Mouse (Mus musculus): ENCODE measurements at regions not wholly inside any gene's neighbourhood (a gene's known extent, or its start where the extent isn't known, plus 50 kb on each side); places are given as distances from the start of the nearest gene placed in this dataset.

DNA sequence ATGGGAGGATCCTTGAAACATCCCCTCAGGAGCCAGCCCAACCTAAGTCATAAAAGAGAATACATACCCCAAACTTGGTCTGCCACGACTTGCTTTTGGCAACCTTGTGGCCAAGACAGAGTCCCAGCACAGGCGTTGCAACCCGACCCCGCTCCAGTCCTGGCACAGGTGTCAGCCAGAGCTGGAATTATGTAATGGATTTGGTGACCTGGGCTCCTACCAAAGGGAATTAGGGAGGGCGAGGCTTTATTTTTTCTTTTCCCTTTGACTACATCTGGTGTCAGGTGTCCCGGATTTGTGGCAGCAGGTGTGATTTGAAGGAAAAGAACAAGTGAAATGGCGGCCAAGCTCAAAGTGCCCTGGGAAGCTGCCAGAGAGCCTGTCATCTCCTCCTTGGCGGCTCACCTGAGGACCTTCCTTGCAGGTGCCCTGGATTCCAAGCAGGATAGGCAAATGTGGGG lies 212.9 kb downstream of the Mef2c start:
- peak; percentile 63 to 71 for DNase-seq (ENCODE audit: low spot score in 2 of 2)

DNA sequence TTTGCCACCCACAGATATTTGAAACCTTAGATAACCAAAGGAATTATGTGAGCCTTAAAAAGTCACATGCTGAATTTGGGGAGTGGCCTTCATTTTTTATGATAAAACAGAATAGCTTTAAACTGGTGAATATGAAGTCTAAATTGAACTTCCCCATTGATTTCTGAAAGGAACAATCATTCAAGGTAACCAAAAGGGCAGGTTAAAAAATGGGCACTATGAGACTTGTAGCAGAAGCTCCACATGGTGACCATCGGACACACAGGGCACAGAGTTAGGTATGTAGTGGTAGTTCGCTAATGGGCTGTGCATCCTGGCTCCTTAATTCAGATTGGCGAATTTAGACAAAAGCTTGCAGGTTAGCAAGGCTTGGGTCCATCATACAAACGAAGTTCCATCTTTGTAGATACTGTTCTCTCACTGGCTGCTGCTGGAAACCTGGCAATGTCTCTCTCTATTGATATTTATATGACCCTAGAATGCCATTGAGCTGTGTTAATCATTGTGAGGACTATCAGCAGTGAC lies 213.9 kb downstream of the Mef2c start:
- no peak for DNase-seq (ENCODE audit: low spot score in 2 of 2)

DNA sequence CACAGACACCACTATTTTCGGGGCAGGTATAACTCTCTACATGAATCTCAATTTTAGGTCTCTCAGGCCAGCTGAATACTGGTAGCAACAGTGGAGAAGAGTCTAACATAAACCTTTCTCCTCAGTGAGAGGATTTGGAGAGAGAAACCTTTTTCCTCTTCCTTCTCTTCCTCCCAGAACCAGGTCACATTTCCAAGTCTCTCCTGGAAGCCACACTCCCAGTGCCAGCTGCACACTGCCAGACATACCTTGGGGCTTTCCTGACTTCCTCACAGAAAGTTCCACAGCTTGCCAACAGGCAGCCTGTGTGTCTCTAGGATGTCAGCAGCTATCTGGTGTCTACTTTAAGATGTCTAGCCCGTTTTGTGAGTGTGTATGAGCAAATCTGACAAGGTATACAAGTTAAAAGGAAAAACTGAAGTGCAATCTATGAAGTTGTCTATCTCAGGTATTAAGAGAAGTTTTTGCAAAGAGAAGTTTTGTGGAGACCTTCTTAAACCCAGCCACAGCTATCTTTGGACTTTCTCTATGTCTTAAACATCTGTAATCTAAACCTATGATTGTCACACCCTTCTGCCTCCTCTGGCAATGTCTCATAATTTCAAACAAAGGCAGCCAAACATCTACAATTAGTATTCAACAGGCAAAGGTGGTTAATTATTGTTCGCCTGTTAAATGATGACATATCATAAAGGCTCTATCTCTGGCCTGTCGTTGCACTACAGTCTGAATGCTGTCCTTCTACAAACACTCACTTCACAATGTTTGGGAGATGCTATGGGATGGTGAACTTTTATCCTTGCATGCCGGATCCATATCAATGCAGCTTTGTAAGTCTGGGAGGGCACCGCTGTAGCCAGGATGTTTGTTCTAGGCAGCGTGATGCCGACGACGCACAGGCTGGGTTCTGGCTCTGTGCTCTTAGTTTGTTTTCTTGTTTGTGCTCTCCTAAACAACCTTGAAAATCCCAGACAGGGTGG lies 214.9 kb downstream of the Mef2c start:
- DNase-seq (ENCODE audit: low spot score in 2 of 2) = peak; percentile 42 to 63

DNA sequence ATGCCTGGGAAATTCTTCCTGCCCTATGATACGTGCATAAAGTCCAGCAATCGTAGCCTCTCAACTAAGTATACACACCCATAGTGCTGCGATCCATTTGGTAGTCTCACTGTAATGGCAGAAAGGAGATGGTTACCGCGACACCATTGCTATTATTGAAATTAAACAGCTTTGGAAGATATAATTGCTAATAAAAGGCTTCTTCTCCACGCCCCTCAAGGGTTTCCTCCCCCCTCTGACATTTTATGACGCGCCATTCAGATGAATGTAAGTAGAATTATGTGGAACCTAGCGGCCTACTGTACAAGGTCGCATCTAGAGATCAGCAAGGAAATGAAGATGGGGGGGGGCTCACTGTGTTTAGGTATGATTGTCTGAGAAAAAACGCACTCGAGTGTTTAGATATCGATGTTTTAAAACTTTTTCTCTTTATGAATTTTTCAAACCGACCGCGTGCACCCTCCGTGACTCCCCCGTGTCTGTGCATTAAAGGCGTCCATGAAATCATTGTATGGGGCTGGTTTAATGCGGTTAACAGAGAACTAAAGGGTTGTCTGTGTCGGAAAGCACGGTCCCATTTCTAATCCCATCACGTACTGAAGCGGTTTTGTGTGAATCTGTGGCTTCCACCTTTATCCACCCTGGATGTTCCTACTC lies 215.9 kb downstream of the Mef2c start:
- DNase-seq (ENCODE audit: low spot score in 2 of 2) = peak in 1 of 2 experiments; percentile 54

DNA sequence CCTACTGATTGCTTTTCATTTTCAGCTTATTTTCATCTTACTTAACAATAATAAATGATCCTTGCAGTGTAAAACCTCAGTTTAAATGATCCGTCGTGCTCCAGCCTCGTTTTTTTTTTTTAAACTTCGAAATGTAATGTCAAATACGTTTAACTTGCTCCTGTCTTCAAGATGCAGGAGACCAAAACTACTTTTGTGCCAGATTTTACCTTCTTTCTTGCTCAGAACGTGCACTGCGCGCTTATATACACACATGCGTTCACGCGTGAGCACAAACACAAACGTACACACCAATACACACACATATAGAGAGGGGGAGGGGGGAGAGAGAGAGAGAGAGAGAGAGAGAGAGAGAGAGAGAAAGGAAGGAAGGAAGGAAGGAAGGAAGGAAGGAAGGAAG lies 216.5 kb downstream of the Mef2c start:
- DNase-seq (ENCODE audit: low spot score in 2 of 2) = peak in 1 of 2 experiments; percentile 34

DNA sequence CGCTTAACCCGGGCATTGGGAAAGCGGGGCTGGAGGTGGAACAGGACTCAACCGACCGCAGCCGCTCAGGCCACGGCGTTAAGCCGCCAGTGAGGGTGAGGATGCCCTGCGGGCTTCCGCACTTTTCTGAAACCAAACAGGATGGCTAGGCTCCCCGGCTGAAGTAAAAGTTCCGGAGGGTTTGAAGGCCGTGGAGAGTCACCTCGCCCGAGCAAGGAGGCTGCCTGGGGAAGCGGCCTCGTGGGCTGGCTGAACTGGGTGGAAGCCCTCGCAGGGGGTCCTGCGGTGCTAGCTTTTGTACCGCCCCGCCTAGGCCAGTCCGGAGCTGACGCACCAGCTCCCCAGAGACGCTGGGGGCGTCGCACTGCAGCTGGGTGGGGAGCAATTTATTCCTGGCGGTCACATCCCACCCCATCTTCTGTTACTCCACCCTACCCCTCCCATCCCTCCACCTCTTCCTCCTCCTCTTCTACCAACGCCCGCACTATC lies 217.1 kb downstream of the Mef2c start:
- peak; percentile 92 to 94 for DNase-seq (ENCODE audit: low spot score in 2 of 2)

DNA sequence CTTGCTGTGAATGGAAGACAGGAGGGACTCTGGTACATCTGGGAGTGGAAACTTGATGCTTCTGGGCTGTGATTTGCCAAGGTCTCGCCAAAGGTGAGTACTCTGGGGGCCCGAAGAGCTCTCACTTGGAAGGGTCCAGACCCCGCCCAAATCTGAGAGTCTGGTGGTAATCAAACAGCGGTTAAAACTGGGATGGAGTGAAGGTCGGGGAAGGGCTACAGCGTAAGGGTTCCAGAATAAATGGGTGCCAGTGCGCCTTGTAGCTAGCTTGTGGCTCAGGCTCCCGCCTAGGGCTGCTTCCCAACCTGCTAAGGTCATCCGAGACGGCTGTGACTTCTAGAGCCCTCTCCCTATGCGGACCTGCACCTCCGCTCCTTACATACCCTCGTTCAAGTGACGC lies 217.7 kb downstream of the Mef2c start:
- peak; percentile 45 to 67 for DNase-seq (ENCODE audit: low spot score in 2 of 2)

DNA sequence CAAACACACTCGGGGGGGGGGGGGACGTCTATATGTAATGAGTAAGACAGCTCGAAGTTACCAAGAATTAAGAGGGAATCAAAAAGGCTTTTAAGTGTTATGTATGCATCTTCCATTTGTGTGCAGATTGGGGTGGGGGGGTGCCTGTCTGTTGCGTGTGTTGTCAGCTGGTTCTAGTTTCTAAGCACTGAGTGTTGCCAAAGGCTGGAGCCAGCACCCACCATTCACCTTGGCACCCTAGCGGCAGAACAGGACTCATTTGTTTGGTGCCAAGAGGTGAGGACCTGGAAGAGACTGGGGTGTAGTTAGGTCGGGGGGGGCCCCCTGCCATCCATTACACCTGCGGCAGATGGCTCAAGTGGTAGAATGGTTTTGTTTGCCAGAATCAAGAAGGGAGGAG lies 218.4 kb downstream of the Mef2c start:
- peak; percentile 70 to 83 for DNase-seq (ENCODE audit: low spot score in 2 of 2)

DNA sequence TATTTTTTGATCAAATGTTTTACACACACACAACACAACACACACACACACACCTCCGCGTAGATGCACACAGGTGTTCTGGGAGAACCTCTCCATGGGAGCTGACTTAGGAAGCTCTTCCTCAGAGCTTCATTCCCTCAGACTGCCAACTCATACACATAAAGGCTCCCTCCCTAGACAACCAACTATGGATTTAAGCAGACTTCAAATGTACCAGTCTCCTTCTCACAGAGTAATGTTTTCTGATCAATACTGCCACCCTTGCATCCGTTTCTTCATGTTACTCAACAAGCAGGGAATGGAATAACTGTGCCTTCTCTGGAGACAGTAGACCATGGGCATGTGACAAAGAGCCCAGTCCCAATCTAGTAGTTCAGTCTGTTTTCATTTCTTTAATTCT lies 219.0 kb downstream of the Mef2c start:
- DNase-seq (ENCODE audit: low spot score in 2 of 2) = peak in 1 of 2 experiments; percentile 46

DNA sequence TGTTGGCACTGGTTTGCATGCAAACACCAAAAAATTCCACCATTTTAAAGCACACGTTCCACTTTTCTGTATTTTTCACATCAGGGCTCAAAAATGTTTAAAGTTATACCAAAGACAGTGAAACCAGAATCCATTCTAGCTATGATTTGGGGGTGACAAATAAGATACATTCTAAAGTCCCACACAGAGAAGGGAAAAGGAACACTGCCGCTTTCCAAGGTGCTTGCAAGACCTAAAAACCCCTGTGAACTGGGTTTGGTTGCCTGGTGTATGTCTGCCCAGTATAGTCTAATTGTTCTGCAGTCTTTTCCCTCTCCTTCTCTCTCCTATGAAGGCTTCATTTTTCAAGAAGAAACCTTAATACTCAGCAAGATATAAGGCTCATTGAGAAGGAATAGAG lies 219.6 kb downstream of the Mef2c start:
- DNase-seq (ENCODE audit: low spot score in 2 of 2) = no peak

DNA sequence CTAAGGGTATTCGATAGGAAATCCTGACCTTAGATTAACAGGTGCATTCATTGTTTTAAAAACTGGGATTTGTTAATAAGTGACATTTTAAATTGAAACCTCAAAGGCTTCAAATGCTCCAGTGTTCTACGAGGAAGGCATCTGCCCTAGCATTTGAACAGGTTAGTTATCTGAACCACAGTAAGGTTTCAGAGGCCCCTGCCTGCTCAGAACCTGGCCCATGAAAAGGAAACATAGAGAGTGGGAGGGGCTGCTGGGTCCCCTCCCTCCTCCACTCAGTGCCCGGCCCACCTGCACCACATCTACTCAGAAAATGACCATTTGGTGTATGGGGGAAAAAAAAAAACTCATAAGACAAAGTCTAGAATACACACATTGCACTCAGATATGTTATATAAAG lies 220.4 kb downstream of the Mef2c start:
- peak; percentile 45 to 61 for DNase-seq (ENCODE audit: low spot score in 2 of 2)

DNA sequence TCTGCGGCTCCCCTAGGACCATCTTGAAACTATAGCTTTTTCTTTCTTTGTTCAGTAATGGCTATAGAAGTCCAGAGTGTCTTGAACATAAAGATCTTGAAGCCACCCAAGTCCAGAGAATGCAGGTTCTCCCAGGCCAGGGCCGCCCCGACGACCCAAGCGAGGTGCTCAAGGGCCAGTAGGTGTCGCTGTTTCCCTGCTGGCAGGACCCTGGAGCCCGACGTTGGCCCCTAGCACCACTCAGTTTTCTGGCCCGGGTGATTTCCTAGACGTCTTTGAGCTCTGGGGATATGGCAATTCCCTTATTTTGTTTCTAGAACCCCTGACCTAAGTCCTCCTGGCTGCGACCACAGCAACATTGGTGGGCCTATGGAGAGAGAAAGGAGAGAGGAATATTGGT lies 221.2 kb downstream of the Mef2c start:
- peak; percentile 88 to 90 for DNase-seq (ENCODE audit: low spot score in 2 of 2)

DNA sequence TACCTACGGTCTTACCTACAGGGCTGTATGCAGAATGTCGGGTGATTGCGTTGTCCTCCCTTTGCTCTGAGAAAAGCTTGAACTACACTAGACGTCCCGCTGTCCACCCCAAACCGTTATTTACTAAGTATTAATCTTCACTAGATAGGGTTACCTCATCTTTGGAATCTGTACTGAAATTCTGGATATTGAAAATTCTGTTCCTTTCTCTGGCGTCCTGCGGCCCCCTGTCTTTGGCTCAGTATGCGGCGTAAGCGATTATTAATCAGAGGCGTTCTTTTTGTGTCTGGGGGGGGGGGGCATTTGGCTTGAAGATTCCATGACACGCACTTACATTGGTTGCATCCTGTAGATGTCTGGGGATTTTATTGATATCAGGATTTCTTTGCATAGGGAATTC lies 222.0 kb downstream of the Mef2c start:
- DNase-seq (ENCODE audit: low spot score in 2 of 2) = peak in 1 of 2 experiments; percentile 35

DNA sequence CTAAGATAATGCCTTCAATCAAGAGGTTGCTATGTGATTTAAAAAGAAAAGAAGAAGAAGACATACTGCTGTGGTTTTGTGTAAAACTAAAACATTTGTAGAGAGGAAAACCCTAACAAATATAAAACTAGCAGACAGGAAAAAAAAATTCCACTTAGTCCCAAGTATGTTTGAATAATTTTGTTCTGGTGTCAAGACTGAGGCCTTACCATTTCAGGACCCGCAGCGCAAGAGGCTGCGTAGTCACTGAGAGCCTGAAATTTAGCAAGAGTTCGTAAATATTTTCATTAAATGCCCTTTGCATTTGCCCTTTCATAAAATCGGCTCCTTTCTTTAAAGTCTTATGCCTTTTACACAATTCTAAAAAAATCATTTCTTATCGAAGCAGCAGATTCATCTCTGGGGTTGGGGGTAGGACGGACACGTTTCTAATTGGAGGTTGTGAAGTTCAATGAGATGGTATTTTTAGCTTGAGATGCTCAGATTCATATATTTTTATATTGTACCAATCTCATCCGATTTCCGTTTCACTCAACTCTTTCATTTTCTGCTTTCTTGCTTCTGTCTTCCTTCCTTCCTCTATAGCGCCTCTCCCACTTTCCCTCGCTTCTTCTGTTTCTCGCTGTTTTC lies 222.6 kb downstream of the Mef2c start:
- DNase-seq (ENCODE audit: low spot score in 2 of 2) = no peak

DNA sequence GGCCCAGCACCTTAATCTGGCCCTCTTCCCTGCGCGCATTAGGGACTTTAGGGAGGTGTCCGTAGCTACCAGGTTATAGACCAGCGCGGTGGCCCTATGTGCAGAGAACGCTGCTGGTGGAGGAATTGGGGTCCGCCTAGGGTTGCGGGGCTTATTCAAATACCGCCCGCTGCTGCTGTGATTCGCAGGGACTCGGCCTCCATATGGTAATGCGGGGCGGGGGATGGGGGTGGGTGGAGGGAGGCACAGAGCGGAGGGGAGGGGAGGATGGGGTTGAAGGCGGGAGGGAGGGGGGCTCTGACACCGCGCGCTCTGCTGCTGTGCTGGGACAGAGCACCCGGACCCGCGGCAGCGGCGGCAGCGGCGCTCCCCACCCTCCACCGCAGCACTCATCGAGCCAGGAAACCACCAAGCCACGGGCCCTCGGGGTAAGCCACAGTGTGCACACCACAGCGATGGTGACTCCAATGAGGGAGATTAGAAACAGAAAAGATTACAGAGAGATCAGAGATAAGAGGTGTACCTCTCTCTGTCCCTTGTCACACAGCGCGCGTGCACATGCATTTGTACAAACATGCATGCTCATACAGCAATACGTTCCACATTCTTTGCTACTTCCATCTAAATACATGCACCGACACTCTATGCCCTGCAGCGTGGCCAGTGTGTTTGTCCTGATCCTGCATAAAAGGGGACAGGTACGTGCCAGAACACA lies 223.4 kb downstream of the Mef2c start:
- DNase-seq (ENCODE audit: low spot score in 2 of 2) = peak; percentile 82 to 85

DNA sequence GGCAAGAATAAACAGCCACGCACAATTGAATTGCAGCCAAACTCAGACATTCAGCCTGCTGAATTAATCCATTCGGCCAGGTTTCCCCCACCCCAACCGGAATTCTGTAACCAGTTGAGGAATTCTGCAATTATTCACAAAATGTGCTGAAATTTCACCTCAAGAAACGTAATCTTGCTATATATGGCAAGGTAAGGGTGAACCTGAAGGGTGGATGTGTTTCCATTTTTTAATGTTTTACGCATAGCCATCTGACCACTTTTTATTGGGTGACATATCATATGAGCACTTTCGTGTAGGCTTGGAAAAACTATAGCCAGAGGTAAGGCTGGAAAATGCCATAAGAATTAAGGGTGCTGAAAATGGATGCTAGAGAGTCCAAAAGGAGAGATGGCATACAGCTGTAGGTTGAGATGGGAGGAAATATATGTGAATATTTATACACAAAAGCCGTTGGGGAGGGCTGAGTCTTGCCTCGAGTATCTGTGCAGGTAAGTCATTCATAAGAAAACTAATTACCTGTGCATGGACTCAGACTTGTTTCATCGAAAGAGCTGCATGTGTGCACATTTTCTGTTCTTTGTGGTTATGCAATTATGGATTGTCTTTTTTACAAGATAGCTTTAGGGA lies 224.0 kb downstream of the Mef2c start:
- peak in 1 of 2 experiments; percentile 64 for DNase-seq (ENCODE audit: low spot score in 2 of 2)

DNA sequence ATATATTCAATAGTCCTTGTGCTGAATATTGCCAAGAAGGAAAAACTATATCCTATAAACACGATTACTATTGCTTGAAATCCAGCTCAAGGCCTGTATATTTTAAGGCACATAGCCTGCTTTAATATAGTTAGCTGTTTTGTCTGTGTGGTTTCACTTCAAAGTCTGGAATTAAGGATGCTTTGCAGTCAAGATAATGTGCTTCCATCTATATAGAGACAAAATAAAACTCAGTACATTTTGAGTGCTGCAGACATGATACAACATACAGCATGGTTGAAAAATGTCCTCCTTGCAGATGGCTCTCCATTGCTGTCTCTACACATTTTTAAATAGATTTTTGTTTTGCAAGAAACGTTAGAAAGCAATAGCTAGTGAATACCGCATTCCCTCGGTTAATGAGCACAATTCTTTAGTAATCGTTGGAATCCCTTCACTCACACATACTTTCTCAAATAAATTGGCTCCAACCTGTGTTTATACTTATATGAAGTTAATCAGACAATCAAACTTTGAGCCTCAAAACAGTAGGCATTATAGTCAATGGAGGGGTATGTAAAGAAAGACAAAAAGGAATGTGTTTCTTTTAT lies 224.7 kb downstream of the Mef2c start:
- no peak for DNase-seq (ENCODE audit: low spot score in 2 of 2)

DNA sequence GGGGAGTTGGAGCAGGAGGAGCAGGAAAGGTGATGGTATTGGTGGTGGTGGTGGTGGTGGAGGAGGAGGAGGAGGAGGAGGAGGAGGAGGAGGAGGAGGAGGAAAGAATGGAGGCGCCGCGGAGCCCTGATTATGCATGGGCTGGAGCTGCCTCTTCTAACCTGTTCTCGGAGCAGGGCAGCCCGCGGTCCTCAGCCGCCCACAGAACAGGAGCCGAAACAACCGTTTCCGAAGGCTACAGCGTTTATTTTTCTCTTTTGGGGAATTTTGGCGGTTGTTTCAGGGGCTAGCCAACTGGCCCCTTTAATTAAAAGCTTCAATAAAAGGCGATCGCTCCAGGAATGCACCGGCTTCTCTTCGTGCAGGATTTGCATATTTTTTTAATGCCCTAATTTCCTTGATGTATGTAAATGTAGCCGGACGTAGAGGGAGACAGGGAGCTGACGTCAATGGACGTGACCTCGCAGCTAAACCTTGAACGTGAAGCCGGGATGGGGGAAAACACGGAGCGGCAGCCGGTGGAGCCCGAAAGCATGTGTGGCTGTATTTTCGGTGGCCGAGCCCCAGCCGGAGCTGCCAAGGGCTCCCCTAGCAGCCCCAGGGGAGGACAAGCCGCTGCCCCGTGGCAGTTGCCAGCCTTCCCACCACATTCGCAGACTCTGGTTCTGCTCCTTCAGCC lies 225.6 kb downstream of the Mef2c start:
- peak; percentile 86 to 93 for DNase-seq (ENCODE audit: low spot score in 2 of 2)

DNA sequence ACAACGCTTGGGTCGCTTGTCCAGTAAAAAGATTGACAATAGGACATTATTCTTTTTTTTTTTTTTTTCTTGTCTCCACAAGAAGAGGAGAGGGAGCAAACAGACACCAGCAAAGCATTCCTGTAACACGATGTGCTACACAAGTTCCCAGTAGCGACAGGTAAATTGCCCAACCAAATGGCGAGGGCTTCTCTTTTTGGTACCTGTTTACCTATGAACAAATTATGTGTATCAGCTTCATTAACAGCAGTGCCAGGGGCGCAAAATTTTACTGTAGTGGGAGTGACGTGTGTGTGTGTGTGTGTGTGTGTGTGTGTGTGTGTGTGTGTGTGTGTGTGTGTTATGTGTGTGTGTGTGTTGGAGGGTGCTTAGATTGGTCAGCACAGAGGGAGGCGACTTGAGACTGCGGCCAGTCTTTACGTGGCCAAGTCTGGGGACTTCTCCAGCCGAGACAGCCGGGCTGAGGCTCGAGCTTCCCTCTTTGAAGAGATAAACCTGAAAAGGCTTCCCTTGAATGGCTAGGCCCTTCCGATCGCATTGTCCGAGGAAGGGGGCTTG lies 226.4 kb downstream of the Mef2c start:
- no peak for DNase-seq (ENCODE audit: low spot score in 2 of 2)

Data from right cerebral cortex, postnatal 10 days (tissue).